Mouse (Mus musculus) kidney, adult 2 months (tissue): ENCODE data around the gene Mbnl2. TPM values are rescaled to one million over a fixed set of nuclear protein-coding genes. Genes with fewer than 3 reads are reported as not detected.

Experiments used
- DNase-seq: peaks from one replicate; pipeline ENCODE4 v3.0.0; 2021
- H3K27ac ChIP-seq: fragments of 200-500 bp; 2 replicates; pipeline ENCODE4 v1.5.1; 2012; ENCODE audit warnings: low read depth, low read length, control low read depth, inconsistent platforms; ENCODE audit not compliant: insufficient read depth
- H3K27me3 ChIP-seq: fragments of 200-500 bp; replicated peaks from 2 replicates; pipeline ENCODE4 v1.6.1; 2012; ENCODE audit warnings: mild to moderate bottlenecking, moderate library complexity, low read length, inconsistent platforms; ENCODE audit not compliant: control insufficient read depth, insufficient read depth
- H3K36me3 ChIP-seq: fragments of 200-500 bp; 2 replicates; pipeline ENCODE4 v1.6.1; 2012; ENCODE audit warnings: mild to moderate bottlenecking, moderate library complexity, low read length, inconsistent platforms; ENCODE audit not compliant: control insufficient read depth, insufficient read depth
- H3K4me1 ChIP-seq: fragments of 200-500 bp; 2 replicates; pipeline ENCODE4 v1.6.1; 2011; ENCODE audit warnings: low read length; ENCODE audit not compliant: control insufficient read depth, insufficient read depth
- H3K4me3 ChIP-seq: fragments of 200-500 bp; 2 replicates; pipeline ENCODE4 v1.5.1; 2011; ENCODE audit warnings: mild to moderate bottlenecking, low read depth, low read length, control low read depth; ENCODE audit not compliant: insufficient read depth
- CTCF ChIP-seq: fragments of 200-500 bp; conservative IDR thresholded peaks from 2 replicates; pipeline ENCODE4 v1.5.1; 2011; ENCODE audit warnings: low read depth, mild to moderate bottlenecking, control low read depth, low read length, moderate library complexity, mixed read lengths; ENCODE audit not compliant: insufficient read depth, insufficient read length
- POLR2A ChIP-seq: fragments of 200-500 bp; IDR thresholded peaks from one replicate; pipeline ENCODE4 v1.6.1; 2011; ENCODE audit warnings: low read depth, low read length, control low read depth
- WGBS: fragments of 180-500 bp; shearing (Covaris S2); methylation state at CpG from one replicate; pipeline ENCODE4 v1.1.7; 2018; 5-methylcytosine and 5-hydroxymethylcytosine counted together
- polyA plus RNA-seq: library from polyadenylated mRNA; depleted of rRNA; stranded (reverse); fragments of >200 nt; gene quantifications from 2 replicates; pipeline ENCODE4 v1.2.3, GENCODE M21; 2012

The Mbnl2 gene
- polyA plus RNA-seq, 1 experiment: 50.0 TPM

DNA sequence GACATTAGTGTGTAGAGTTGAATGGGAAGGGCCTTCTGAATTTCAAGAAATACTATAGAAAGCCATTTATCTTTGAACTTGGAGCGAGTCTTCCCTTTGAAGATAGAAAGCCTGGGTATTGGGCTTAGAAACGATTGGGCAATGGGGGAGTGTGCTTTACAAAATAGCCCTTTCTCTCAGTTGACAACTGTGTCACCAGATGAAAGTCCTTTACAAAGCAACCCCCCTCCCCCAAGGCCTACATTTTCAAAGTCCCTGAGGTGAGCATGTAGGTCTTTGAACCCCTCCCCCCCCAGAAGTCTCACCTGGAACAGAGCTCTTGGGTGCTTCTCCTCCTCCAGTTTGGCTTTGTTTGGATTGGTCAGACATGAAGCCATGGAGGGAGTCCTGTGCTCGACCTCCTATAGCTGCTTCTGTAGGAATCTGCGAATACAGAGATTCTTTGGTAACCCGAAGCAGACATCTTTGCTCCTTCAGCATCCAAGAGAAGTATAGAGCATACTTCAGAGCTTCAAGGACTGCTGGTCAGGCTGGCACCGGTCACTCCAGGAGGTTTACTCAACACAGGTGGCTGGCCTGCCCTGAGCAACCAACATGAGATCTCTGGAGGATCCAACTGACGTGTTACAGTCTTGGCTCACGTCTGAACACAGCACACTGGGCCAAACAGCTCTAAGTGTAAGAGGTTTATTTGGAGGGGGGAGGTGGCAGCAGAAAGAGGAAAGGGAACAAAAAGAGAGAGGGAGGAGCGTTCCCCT is 43.7 kb downstream of the Mbnl2 start:
- no peak for DNase-seq
- no peaks in the 10 kb centered on the region for H3K36me3 ChIP-seq
- H3K4me1 ChIP-seq: peaks cover 12% of the 10 kb centered on the region
- no peak overlapping the region for H3K4me3 ChIP-seq
- H3K27me3 ChIP-seq: no peaks in the 10 kb centered on the region
- H3K27ac ChIP-seq: no peak overlapping the region
- 78% methylated on average over 9 of the region's 9 CpGs for WGBS
- TF ChIP-seq CTCF (no peak), POLR2A (no peak)

GRCm38 (mm10) chr14:120322041-120322440 is 46.6 kb downstream of the Mbnl2 start:
- Histone ChIP-seq H3K27ac (no peak overlapping the region), H3K36me3 (no peaks in the 10 kb centered on the region), H3K4me1 (peaks cover 18% of the 10 kb centered on the region), H3K4me3 (no peak overlapping the region), H3K27me3 (no peaks in the 10 kb centered on the region)
- no peak for DNase-seq
- WGBS: 92% methylated on average over 8 of the region's 8 CpGs
- TF ChIP-seq CTCF (no peak), POLR2A (no peak)

DNA sequence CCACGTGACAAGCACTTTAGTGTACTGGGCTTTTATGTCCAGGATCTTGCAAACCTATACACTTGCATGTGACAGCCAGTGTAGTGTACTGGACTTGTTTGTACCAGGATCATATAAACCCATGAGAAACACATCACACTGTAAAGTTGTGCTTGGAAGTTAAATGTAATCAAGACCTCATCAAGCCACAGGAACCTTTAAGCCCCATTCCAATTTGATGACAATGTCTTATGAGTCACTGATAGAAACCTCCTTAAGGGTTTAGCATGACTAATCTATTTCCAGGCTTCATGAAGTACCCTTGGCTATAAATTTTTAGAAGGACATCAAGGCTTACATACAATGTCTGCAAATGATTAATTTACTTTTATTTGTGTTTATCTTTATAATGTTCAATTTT is 47.6 kb downstream of the Mbnl2 start:
- H3K27ac ChIP-seq: no peak overlapping the region
- peaks cover 18% of the 10 kb centered on the region for H3K4me1 ChIP-seq
- 49% methylated on average over 1 of the region's 1 CpGs for WGBS
- TF ChIP-seq CTCF: no peak
- no peak for TF ChIP-seq POLR2A
- DNase-seq: no peak
- H3K4me3 ChIP-seq: no peak overlapping the region
- no peaks in the 10 kb centered on the region for H3K36me3 ChIP-seq
- no peaks in the 10 kb centered on the region for H3K27me3 ChIP-seq

GRCm38 (mm10) chr14:120324061-120324791 is 48.8 kb downstream of the Mbnl2 start:
- H3K36me3 ChIP-seq: no peaks in the 10 kb centered on the region
- H3K4me1 ChIP-seq: peaks cover 16% of the 10 kb centered on the region
- H3K27me3 ChIP-seq: no peaks in the 10 kb centered on the region
- DNase-seq: no peak
- H3K27ac ChIP-seq: no peak overlapping the region
- H3K4me3 ChIP-seq: no peak overlapping the region
- WGBS: 88% methylated on average over 8 of the region's 8 CpGs
- no peak for TF ChIP-seq POLR2A
- no peak for TF ChIP-seq CTCF

- DNase-seq: no peak
- H3K27ac ChIP-seq: no peak overlapping the region
- 79% methylated on average over 19 of the region's 19 CpGs for WGBS
These were observed 49.5 kb downstream of the Mbnl2 start for GRCm38 (mm10) chr14:120324883-120325480.

DNA sequence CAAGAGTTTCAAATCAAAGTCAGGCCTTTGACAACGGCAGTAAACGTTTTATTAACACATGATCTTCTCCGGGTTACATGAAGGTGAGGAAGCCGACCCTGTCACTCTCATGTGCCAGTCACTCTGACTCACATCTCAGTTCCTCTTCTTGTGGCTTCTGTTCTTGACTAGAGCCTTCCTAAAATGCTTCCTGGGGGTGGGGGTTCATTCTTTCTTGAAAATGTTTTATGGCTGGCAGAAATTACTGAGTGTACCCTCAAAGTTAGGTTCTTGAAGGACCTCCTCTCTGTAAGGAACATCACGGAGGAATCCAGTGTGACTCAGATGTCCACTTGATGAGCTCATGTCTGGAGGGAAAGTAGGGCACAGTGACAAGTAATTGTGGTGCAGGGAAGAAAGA is 50.2 kb downstream of the Mbnl2 start:
- Histone ChIP-seq H3K27ac (no peak overlapping the region), H3K36me3 (no peaks in the 10 kb centered on the region), H3K27me3 (no peaks in the 10 kb centered on the region), H3K4me1 (peaks cover 17% of the 10 kb centered on the region), H3K4me3 (no peak overlapping the region)
- DNase-seq: no peak
- TF ChIP-seq POLR2A (no peak), CTCF (no peak)
- 63% methylated on average over 5 of the region's 5 CpGs for WGBS

More at GRCm38 (mm10) chr14:120324883-120325480, 49.5 kb downstream of the Mbnl2 start:
- H3K4me1 ChIP-seq: peaks cover 14% of the 10 kb centered on the region
- TF ChIP-seq POLR2A: no peak
- no peak for TF ChIP-seq CTCF
- no peaks in the 10 kb centered on the region for H3K27me3 ChIP-seq
- H3K36me3 ChIP-seq: no peaks in the 10 kb centered on the region
- no peak overlapping the region for H3K4me3 ChIP-seq

DNA sequence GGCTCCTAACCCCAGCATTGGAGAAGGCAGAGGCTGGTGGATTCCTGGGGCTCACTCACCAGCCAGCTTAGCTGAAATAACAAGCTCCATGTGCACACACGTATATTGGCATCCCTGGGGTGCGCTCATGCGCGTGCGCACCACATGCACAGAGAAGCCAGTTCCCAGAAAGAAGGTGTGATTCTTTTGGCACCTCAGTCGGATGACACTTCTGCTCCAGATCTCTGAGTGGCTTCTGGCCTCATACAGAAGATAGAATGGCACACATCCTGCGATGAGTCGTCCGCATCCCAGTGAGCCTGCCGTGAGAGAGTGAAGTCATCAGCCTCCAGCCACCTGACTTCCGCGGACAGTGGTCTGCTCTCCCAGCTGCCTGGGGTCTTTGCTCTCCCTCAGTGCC is 55.0 kb downstream of the Mbnl2 start:
- DNase-seq: peak; percentile 24
- Histone ChIP-seq H3K4me1 (peaks cover 16% of the 10 kb centered on the region), H3K27me3 (no peaks in the 10 kb centered on the region), H3K4me3 (no peak overlapping the region), H3K36me3 (no peaks in the 10 kb centered on the region), H3K27ac (no peak overlapping the region)
- WGBS: 54% methylated on average over 12 of the region's 12 CpGs
- TF ChIP-seq POLR2A (no peak), CTCF (no peak)
